Comparison of ENCODE assay signal across 23 mouse cellular contexts in genomic region chr2:160261538-160261937, GRCm38 (mm10).
DNase-seq lines count a peak whose midpoint lies in the region; ATAC-seq and TF ChIP-seq lines count a peak whose summit lies in the region.
"Had no signal": no experiment of that assay in that cellular context is flagged by ENCODE, and none has a peak within 500 bp of the region (broad histone marks: within the 10 kb centered on the region; RNA-seq: fewer than 3 reads in every experiment).

No protein-coding gene starts in this region.

- H3K27ac ChIP-seq in embryonic facial prominence, embryonic 10.5 days (replicated peaks) = no peak overlapping the region
- H3K27ac ChIP-seq in liver, postnatal 0 days (ENCODE audit: low read depth) = no peak overlapping the region
- H3K27ac ChIP-seq: forebrain, embryonic 12.5 days; hindbrain, embryonic 12.5 days; limb, embryonic 10.5 days; midbrain, embryonic 15.5 days; stomach, postnatal 0 days had no signal

- intact Hi-C loops in left cerebral cortex, postnatal 4 days (cut with DNase I) = no loop called here

- TF ChIP-seq EP300 in liver, postnatal 0 days (IDR thresholded peaks at IDR 0.05; ENCODE audit: low read depth) = no peak

- H3K4me2 ChIP-seq in liver, postnatal 0 days (ENCODE audit: low read depth, low read length) = no peak overlapping the region
- H3K4me2 ChIP-seq: forebrain, embryonic 12.5 days; heart, embryonic 12.5 days; hindbrain, embryonic 12.5 days; midbrain, embryonic 15.5 days had no signal

- no peak overlapping the region for H3K9ac ChIP-seq in liver, postnatal 0 days (replicated peaks)
- H3K9ac ChIP-seq: forebrain, embryonic 12.5 days; heart, embryonic 12.5 days; hindbrain, embryonic 12.5 days; midbrain, embryonic 15.5 days had no signal

- H3K4me1 ChIP-seq in embryonic facial prominence, embryonic 10.5 days = no peaks in the 10 kb centered on the region
- no peaks in the 10 kb centered on the region for H3K4me1 ChIP-seq in liver, postnatal 0 days (ENCODE audit: insufficient read depth)
- H3K4me1 ChIP-seq: forebrain, embryonic 12.5 days; hindbrain, embryonic 12.5 days; limb, embryonic 10.5 days; megakaryocyte, embryonic 14.5 days; midbrain, embryonic 15.5 days had no signal

- no peaks in the 10 kb centered on the region for H3K27me3 ChIP-seq in embryonic facial prominence, embryonic 10.5 days (replicated peaks; ENCODE audit: low read depth, poor library complexity, severe bottlenecking)
- no peaks in the 10 kb centered on the region for H3K27me3 ChIP-seq in liver, postnatal 0 days (ENCODE audit: insufficient read depth, low read length)
- H3K27me3 ChIP-seq: forebrain, embryonic 12.5 days; heart, embryonic 12.5 days; hindbrain, embryonic 12.5 days; megakaryocyte, embryonic 14.5 days; midbrain, embryonic 15.5 days had no signal

- ATAC-seq in liver, postnatal 0 days = no peak
- ATAC-seq: inflammation-experienced regulatory T-cells, adult 6 months; midbrain, embryonic 15.5 days had no signal

- WGBS in embryonic facial prominence, embryonic 10.5 days = 93% methylated on average over 3 of the region's 3 CpGs
- WGBS in liver, postnatal 0 days (ENCODE audit: insufficient replicate concordance) = 77% methylated on average over 3 of the region's 3 CpGs

- no peak overlapping the region for H3K4me3 ChIP-seq in embryonic facial prominence, embryonic 10.5 days
- H3K4me3 ChIP-seq in liver, postnatal 0 days (ENCODE audit: low read depth, low read length) = no peak overlapping the region
- H3K4me3 ChIP-seq: forebrain, embryonic 12.5 days; heart, embryonic 12.5 days; hindbrain, embryonic 12.5 days; limb, embryonic 10.5 days; megakaryocyte, embryonic 14.5 days; midbrain, embryonic 15.5 days; myocyte had no signal

- peak; percentile 43 for DNase-seq in left cerebral cortex, adult 11 months (ENCODE audit: low spot score)
- no peak for DNase-seq in left cerebral cortex, postnatal 4 days
- peak; percentile 30 for DNase-seq in NIH3T3 (ENCODE audit: low read depth)
- peak; percentile 24 to 57 for DNase-seq in left cerebral cortex, adult 8-10 months (ENCODE audit: low spot score in 2 of 2)
- peak; percentile 34 for DNase-seq in right cerebral cortex, postnatal 25 days
- no peak for DNase-seq in embryonic facial prominence, embryonic 10.5 days (ENCODE audit: low spot score)
- DNase-seq in liver, postnatal 0 days = no peak
- DNase-seq in adrenal gland, postnatal 36 days = no peak
- DNase-seq: cerebellum, adult 9-10 months; heart, postnatal 14 days; kidney, adult 2 months; kidney, postnatal 10 days; lung, adult 18-20 months; lung, postnatal 14 days had no signal

- no peaks in the 10 kb centered on the region for H3K9me3 ChIP-seq in embryonic facial prominence, embryonic 10.5 days
- no peaks in the 10 kb centered on the region for H3K9me3 ChIP-seq in liver, postnatal 0 days (ENCODE audit: low read length)
- H3K9me3 ChIP-seq: forebrain, embryonic 12.5 days; heart, embryonic 12.5 days; hindbrain, embryonic 12.5 days; limb, embryonic 10.5 days; midbrain, embryonic 15.5 days had no signal

- H3K36me3 ChIP-seq in embryonic facial prominence, embryonic 10.5 days (replicated peaks) = no peaks in the 10 kb centered on the region
- no peaks in the 10 kb centered on the region for H3K36me3 ChIP-seq in liver, postnatal 0 days (replicated peaks; ENCODE audit: insufficient read depth, low read length)
- H3K36me3 ChIP-seq: forebrain, embryonic 12.5 days; heart, embryonic 12.5 days; hindbrain, embryonic 12.5 days; limb, embryonic 10.5 days; midbrain, embryonic 15.5 days had no signal

- TF ChIP-seq CTCF in liver, postnatal 0 days (IDR thresholded peaks at IDR 0.05; ENCODE audit: low read depth) = no peak

Comparison
In these comparisons a context has a peak if more than half of its experiments do, and no peak if none do; other contexts are left out.
1. DNase-seq: peak in left cerebral cortex, adult 11 months (single experiment), NIH3T3 (single experiment), left cerebral cortex, adult 8-10 months (2 of 2) and right cerebral cortex, postnatal 25 days (single experiment); none in left cerebral cortex, postnatal 4 days (single experiment), embryonic facial prominence, embryonic 10.5 days (single experiment), liver, postnatal 0 days (single experiment) and adrenal gland, postnatal 36 days (0 of 2).